Mouse (Mus musculus) lung, postnatal 14 days (tissue): ENCODE measurements around the gene D5Ertd579e.

Experiments used
- DNase-seq: peaks from one replicate; pipeline ENCODE4 v3.0.0; 2021

D5Ertd579e gene

DNA sequence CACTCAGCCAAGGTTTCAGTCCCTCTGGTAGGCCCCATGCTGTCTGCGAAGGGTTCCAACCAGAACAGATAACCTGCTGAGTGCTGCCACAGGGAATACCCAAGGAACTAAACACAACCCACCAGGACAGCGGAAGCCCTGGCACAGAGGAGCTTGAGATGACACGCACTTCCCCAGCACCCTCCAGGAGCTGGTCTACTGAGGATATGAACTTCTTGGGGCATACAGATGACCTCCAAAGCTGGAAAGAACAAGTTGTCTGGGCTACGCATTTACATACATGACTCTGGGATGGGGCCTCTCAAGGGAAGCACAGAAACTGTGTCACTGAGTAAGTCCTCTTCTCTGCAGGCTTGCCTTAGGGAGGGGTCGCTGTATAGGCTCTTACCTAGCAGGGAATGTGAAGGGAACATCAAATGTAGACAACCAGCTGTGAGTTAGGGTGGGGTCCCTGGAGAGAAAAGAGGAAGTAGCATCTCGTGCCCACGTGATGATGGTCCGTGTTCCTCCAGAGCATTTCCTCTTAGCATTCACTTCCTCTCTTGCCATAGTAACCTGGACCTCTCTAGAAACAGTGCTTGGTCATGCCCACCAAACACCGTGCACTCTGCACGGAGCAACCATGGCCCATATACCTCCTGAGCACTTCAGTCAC is 132.9 kb downstream of the D5Ertd579e start:
- DNase-seq: no peak

DNA sequence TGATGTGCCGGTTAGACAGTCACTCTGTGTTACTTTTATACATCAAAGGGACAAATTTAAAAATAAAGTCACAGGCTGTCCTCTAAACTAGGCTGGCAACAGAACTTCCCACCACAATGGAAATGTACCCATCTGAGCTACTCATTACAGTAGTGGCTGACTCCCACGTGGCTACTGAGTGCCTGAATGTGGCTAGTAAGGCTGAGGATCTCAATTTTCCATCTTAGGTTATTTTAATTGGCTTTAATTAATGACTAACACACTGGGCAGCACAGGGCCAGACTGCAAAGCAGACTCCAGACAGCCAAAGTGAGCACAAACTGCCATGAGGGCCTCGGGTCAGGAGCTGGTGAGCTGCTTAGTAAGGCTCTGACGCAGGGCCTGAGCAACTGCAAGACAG is 134.3 kb downstream of the D5Ertd579e start:
- no peak for DNase-seq

DNA sequence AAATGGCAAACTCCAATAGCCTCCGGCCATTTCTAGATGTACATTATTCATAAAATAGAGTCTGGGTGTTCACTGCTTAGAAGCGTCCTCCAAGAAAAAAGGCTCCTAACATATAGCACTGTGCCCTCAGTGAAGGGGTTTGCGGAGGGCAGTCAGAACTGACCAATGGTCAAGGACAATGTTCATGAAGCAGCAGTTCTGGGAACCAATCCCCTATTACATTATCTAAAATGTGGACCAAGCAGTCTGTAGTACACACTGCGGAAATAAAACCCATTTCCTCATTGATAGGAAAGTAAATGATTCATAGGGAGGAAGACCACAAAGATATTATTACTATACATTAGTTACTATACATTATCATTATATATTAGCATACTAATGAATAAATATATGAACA is 135.3 kb downstream of the D5Ertd579e start:
- no peak for DNase-seq

DNA sequence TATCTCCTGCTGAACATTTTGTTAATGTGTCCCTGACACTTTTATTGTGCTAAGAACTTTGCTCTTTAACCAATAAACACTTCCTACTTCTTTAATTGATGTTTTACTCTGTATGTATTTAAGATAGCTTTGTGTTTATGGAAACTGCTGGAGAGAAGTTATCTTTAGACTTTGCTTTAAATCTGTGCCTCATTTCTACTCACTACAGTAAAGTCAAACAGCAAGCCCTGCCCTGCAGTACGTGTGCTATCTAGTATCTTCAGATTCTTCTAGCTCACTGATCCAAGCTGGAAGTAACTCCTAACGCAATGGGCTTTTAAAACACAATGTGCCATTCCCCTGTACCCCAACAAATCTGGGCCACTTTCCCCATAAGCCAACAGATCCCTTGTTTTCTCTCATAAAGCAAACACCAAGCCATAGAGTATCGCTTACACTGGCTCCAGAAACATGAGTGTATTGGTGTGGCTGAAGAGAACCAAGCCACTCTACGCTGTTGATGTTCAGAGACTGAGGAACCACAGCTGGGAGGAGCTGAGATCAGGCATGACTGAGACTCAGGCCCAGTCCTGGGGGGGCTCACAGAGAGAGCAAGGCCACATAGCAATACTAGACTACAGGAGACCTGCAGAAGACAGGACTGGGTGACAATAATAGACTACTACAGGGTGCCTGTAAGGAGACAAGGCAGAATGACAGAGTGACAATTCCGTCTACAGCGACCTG is 136.2 kb downstream of the D5Ertd579e start:
- DNase-seq: no peak

DNA sequence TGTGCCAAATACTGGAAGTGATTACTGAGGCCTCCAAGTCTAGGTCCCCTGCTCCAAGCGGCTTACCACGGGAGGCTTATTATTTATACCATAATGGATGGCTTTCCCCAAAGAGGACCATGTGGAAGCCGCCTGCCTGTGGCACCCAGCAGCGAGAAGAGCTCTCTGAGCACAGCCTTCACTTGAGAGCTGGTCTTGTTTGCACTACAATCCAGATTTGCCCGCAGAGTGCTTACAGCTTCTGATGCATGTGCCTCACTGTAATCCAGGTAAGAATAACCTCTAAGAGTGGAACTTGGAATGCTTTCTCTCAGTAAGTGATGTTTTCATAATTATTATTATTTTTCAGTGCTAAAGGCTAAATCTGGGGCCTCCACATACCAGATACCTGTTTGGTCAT is 136.7 kb downstream of the D5Ertd579e start:
- no peak for DNase-seq

DNA sequence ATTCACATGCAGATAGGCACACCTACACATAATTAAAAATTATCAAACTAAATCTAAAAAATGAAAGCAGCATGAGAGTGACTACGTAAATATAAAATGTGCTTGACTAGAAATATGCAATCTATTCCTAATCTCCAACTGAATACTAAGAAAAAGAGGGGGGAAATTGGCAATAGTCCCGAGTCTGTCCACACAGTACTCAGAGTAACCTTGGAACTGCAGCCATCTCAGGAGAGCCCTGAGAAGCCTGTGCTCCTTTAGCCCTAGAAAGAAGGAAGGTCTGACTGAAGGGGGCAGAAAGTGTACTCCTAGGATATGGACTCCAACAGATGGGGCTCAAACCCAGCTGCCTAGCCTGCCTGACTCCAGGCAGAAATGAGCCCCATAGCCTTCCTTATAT is 137.3 kb downstream of the D5Ertd579e start:
- DNase-seq: no peak

DNA sequence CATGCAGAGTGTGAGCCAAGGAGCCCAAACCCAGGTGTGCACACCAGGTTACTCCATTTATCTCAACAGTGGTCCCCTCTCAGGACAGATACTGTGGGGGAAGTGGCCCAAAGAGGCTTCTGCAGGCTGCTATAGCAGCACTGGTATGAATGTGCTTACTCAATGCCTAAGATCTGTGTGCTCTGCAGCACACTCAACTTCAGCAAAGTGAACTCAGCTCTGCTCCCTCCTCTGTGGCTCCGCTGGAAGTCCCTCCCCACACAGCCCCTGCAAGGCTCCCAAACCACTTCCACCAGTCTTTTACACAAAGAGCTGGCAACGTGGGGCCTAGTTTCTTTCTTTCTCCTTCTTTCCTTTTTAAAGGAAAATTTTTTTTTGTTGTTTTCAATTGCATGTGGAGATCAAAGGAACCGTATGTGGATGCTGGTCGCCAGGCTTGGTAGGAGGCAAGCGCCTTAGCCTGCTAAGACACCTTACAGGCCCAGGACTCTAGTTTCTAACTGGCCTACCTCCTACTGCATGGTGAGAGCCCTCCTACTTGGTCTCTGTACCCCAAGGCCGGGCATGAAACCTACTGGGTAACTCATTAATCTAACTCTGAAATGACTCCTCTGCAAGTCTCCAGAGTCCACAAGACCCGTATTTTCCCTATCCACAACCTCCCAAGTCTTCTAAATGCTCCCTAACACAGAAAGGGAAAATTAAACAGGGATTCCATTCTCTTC is 138.1 kb downstream of the D5Ertd579e start:
- no peak for DNase-seq

DNA sequence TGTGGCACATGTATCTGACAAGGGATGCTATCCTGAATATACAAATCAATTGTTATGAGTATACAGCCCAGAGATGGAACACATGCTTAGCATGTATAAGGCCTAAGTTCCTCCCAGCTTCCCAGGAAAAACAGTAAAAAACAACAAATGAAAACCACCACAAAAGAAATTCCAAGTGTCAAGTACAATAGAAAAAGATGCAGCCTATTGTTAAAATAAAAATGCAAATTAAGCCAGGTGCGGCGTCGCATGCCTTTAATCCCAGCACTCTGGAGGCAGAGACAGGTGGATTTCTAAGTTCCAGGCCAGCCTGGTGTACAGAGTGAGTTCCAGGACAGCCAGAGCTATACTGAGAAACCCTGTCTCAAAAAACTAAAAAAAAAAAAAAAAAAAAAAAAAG is 138.9 kb downstream of the D5Ertd579e start:
- no peak for DNase-seq

DNA sequence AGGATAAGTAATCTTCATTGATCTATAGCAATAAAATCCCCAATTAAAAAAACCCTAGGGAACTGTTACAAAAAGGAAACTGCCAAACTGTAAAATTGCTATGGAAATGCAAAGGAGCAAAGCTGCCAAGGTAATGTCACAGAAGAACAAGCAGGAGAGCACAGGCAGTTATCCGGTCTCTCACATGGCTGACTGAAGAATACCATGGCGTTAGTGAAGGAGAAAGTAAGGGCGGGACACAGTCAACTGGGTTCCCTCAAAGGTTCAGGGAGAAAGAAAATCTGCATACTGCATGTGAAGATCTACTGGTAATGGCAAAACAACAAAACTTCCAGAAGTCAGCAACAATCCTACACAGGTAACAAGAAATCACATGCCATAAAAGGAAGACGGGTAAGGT is 139.5 kb downstream of the D5Ertd579e start:
- no peak for DNase-seq

DNA sequence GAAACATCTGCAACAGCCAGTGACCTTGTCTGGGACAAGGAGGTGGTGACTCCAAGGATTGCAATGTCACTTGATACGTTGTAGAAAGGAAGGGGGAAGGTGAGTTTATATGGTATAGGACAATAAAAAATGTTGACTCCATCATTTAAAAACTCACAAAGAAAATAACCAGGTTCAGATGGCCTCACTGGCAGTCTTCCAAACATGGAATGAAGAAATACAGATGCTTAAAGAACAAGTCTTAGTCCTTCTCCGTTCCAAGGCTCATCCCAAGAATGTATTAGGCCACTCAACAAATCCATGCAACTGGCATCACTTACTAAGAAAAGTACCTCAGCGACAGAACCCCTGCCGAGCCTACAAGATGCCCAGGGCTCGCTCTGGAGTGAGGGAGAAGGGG is 141.3 kb downstream of the D5Ertd579e start:
- DNase-seq: no peak

DNA sequence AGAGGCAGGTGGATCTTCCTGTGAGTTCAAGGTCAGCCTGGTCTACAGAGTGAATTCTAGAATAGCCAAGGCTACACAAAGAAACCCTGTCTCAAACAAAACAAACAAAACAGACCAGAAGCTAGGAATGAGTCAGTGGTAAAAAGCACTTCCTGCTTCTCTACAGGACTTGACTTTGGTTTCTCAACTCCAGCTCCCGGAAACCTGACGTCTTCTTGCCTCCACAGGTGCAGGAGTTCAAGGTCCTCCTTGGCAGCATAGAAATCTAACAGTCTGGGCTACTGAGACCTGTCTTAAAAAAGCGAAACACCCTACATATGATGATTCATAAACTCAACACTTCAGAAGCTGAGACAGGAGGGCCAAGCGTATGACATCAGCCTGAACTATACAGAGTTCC is 141.9 kb downstream of the D5Ertd579e start:
- DNase-seq: no peak

DNA sequence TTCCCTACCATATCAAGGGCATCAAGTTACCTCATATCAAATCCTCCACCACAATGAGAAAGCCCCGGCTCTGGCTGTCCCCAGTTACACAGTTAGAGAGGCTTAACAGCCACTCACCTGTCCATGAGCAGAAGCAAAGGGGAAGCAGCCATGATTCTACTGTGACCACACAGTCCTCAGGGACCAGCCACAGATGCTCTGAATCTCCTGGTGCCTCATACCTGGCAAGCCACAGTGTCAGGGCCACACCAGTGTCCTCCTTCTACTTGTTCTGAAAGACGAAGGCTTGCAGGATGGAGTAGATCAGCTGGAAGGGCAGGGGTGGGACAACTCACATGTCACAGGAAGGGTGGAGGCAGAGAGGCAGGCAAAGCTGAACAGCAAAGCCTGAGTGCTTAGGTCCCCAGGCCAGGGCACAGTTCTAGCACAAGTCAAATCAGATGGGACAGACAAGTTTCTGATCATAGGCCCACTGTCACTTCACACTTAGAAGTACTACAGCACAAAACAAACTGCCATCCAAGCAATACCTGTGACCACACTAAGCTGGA is 142.7 kb downstream of the D5Ertd579e start:
- no peak for DNase-seq

DNA sequence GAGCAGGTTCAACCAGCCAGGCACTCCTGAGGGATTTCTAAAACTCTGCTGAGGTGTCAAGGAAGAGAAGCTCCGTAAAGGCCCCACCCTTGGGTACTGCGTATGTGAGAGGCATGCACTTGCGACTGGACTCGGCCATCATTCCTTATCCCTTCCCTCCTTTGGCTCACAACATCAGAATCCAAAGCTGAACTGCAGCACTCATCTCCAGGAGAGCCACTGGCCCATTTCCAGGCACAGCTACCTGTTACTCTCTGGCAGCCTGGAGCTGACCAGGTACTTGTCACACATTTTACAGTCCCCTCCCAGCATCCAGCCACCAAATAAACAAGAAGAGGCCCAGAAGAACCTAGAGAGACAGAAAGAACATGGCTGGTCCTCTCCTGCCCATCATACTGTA is 143.4 kb downstream of the D5Ertd579e start:
- no peak for DNase-seq
